Mouse (Mus musculus): ENCODE results near the gene Khdc3. TPM values are rescaled to one million over a fixed set of nuclear protein-coding genes. Genes with fewer than 3 reads are reported as not detected.
"Not testable (repeated sequence)": the region's sequence is repeated elsewhere in the genome, so short reads cannot be mapped to it uniquely, and the experiment has no call there.

Khdc3 gene
- polyA plus RNA-seq, 2 experiments = 0.08 TPM; not detected in 1

DNA sequence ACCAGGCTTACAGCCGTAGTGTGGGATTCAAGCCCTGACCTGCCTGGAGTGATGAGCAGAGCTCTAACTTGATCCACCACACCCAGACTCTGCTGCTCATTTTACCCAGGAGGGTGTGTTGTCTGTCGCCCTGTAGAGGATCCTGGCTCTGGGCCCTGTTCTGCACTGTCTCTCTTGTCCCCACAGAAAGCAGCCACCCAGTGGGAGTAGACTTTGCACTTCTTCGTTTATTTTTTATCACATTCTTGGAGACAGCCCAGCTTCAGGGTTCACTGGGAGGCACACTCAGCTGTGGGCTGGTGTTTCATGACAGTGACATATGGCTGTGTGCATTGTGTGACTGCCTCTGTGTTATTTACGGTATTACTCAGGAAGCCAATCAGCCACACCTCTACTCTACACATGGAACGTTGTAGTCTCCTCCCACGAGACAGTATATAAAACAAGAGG lies 33.4 kb upstream of the Khdc3 start:
- no peak overlapping the region for H3K9ac ChIP-seq (replicated peaks)
- TF ChIP-seq EP300 (IDR thresholded peaks at IDR 0.05; ENCODE audit: low read depth) = no peak
- no peak for TF ChIP-seq CTCF (IDR thresholded peaks at IDR 0.05; ENCODE audit: low read depth)
- WGBS (ENCODE audit: insufficient replicate concordance) = 15% methylated on average over 6 of the region's 6 CpGs
- no peak overlapping the region for H3K4me2 ChIP-seq (ENCODE audit: low read depth)
- ATAC-seq (ENCODE audit: insufficient read depth) (peak; percentile 50), DNase-seq (ENCODE audit: low read depth in 3 of 3, low spot score in 3 of 3) (no peak)
- no peak overlapping the region for H3K27ac ChIP-seq
- H3K4me1 ChIP-seq (replicated peaks; ENCODE audit: control insufficient read depth in 2 of 2, insufficient read depth in 2 of 2, low read length in 1 of 2) = peaks cover 0 to 18% of the 10 kb centered on the region in 2 experiments; a peak in 2 of 4 replicates
- H3K4me3 ChIP-seq (ENCODE audit: insufficient read depth in 1 of 2, low read depth in 2 of 2, low read length in 2 of 2) = no peak overlapping the region
- H3K9me3 ChIP-seq (ENCODE audit: control insufficient read depth, low read length) = no peaks in the 10 kb centered on the region
- no peaks in the 10 kb centered on the region for H3K36me3 ChIP-seq (replicated peaks; ENCODE audit: control insufficient read depth, insufficient read depth, low read depth)
- H3K27me3 ChIP-seq (ENCODE audit: control insufficient read depth, insufficient read depth, low read length) = no peaks in the 10 kb centered on the region

DNA sequence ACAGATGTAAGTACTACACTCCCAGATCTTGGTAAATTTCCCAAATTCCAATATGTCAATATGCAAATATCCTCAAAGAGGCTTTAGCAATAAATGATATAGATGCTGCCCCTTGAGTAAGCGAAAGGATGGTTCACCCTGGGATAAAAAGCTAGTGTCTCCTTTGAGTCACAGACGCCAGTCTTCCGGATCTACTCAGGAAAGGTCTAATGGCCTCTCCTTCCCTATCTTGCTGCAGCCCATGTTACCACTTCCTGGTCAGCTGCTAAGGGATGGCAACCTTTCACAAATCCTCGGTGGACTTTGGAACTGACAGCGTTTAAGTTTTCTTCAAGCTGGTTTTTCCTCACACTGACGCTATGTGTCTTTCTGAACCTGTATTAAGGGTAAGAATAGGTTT lies 32.9 kb upstream of the Khdc3 start:
- no peak overlapping the region for H3K27ac ChIP-seq
- H3K9ac ChIP-seq (replicated peaks) = no peak overlapping the region
- H3K36me3 ChIP-seq (replicated peaks; ENCODE audit: control insufficient read depth, insufficient read depth, low read depth) = no peaks in the 10 kb centered on the region
- no peak for TF ChIP-seq EP300 (IDR thresholded peaks at IDR 0.05; ENCODE audit: low read depth)
- TF ChIP-seq CTCF (IDR thresholded peaks at IDR 0.05; ENCODE audit: low read depth) = no peak
- H3K27me3 ChIP-seq (ENCODE audit: control insufficient read depth, insufficient read depth, low read length) = no peaks in the 10 kb centered on the region
- 22% methylated on average over 6 of the region's 6 CpGs for WGBS (ENCODE audit: insufficient replicate concordance)
- DNase-seq (ENCODE audit: low read depth in 3 of 3, low spot score in 3 of 3) = no peak
- 0 out of 2 replicates have a peak, but pooled peaks have one; percentile 31 for ATAC-seq (ENCODE audit: insufficient read depth)
- H3K4me3 ChIP-seq (ENCODE audit: insufficient read depth in 1 of 2, low read depth in 2 of 2, low read length in 2 of 2) = no peak overlapping the region
- peaks cover 0 to 18% of the 10 kb centered on the region in 2 experiments; a peak in 2 of 4 replicates for H3K4me1 ChIP-seq (replicated peaks; ENCODE audit: control insufficient read depth in 2 of 2, insufficient read depth in 2 of 2, low read length in 1 of 2)
- H3K4me2 ChIP-seq (ENCODE audit: low read depth) = no peak overlapping the region
- H3K9me3 ChIP-seq (ENCODE audit: control insufficient read depth, low read length) = no peaks in the 10 kb centered on the region

DNA sequence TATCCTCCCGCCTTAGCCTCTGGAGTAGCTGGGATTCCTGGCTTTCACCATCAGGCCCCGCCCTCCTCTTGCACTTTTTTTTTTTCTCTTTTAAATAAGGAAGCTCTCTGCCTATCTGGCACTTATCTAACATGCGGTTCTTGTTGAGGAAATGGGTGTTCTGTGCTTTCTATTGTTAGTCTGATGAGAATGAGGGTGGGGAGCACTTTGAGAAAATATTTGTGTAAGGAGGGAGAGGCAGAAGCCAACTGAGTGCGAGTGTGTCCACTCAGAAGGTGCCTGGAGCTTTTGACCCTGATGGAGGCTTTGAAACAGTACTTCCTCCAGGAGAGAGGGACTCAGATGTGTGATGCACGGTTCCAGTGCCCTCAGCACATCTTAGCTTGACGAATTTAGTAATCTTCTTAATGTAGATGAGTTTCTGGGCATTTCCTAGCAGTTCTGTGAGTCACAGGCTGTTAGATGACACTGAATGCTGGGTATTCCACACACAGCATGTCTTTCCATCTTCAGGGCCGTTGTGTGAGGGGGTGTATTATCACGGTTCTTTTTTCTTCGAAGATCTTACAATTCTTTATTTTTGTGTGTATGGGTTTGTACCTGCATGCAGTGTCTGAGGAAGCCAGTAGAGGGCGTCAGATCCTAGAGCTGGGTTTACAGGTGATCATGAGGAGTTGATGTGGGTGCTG lies 30.5 kb upstream of the Khdc3 start:
- Histone ChIP-seq H3K4me1 (replicated peaks; ENCODE audit: control insufficient read depth in 2 of 2, insufficient read depth in 2 of 2, low read length in 1 of 2) (peaks cover 0 to 18% of the 10 kb centered on the region in 2 experiments; a peak in 2 of 4 replicates), H3K9ac (replicated peaks) (no peak overlapping the region), H3K27ac (no peak overlapping the region), H3K4me3 (ENCODE audit: insufficient read depth in 1 of 2, low read depth in 2 of 2, low read length in 2 of 2) (no peak overlapping the region), H3K36me3 (replicated peaks; ENCODE audit: control insufficient read depth, insufficient read depth, low read depth) (no peaks in the 10 kb centered on the region), H3K4me2 (ENCODE audit: low read depth) (no peak overlapping the region; the same call in 1 of the 2 replicates), H3K27me3 (ENCODE audit: control insufficient read depth, insufficient read depth, low read length) (no peaks in the 10 kb centered on the region), H3K9me3 (ENCODE audit: control insufficient read depth, low read length) (no peaks in the 10 kb centered on the region)
- DNase-seq (ENCODE audit: low read depth in 3 of 3, low spot score in 3 of 3) = no peak
- no peak for ATAC-seq (ENCODE audit: insufficient read depth)
- TF ChIP-seq EP300 (IDR thresholded peaks at IDR 0.05; ENCODE audit: low read depth) (no peak), CTCF (IDR thresholded peaks at IDR 0.05; ENCODE audit: low read depth) (peak; percentile 31)
- 26% methylated on average over 10 of the region's 10 CpGs for WGBS (ENCODE audit: insufficient replicate concordance)

DNA sequence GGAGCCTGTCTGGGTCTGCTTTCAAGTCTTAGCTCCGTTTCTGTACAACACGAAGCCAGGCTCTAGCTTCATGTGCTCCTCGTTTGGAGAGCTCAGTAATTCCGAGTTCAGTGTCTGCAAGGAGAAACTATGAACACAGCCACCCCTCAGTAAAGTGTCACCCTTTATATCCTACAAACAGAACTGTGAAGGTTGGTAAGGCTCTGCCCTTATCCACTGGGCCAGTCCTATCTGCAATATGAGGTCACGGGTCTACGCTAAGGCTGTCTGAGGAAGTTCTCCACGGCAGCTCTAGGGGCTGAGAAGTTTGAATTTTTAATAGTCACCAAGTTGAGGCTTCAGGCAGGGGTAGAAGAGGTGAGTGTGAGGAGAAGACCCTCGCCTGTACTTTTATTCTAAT lies 29.2 kb upstream of the Khdc3 start:
- ATAC-seq (ENCODE audit: insufficient read depth) (no peak), DNase-seq (ENCODE audit: low read depth in 3 of 3, low spot score in 3 of 3) (no peak)
- H3K27ac ChIP-seq = no peak overlapping the region
- no peak for TF ChIP-seq EP300 (IDR thresholded peaks at IDR 0.05; ENCODE audit: low read depth)
- no peak for TF ChIP-seq CTCF (IDR thresholded peaks at IDR 0.05; ENCODE audit: low read depth)
- H3K36me3 ChIP-seq (replicated peaks; ENCODE audit: control insufficient read depth, insufficient read depth, low read depth) = no peaks in the 10 kb centered on the region
- H3K4me1 ChIP-seq (replicated peaks; ENCODE audit: control insufficient read depth in 2 of 2, insufficient read depth in 2 of 2, low read length in 1 of 2) = peaks cover 0 to 13% of the 10 kb centered on the region in 2 experiments; a peak in 2 of 4 replicates
- no peaks in the 10 kb centered on the region for H3K27me3 ChIP-seq (ENCODE audit: control insufficient read depth, insufficient read depth, low read length)
- no peaks in the 10 kb centered on the region for H3K9me3 ChIP-seq (ENCODE audit: control insufficient read depth, low read length)
- 33% methylated on average over 8 of the region's 8 CpGs for WGBS (ENCODE audit: insufficient replicate concordance)
- H3K4me2 ChIP-seq (ENCODE audit: low read depth) = no peak overlapping the region
- H3K9ac ChIP-seq (replicated peaks) = no peak overlapping the region
- H3K4me3 ChIP-seq (ENCODE audit: insufficient read depth in 1 of 2, low read depth in 2 of 2, low read length in 2 of 2) = no peak overlapping the region

DNA sequence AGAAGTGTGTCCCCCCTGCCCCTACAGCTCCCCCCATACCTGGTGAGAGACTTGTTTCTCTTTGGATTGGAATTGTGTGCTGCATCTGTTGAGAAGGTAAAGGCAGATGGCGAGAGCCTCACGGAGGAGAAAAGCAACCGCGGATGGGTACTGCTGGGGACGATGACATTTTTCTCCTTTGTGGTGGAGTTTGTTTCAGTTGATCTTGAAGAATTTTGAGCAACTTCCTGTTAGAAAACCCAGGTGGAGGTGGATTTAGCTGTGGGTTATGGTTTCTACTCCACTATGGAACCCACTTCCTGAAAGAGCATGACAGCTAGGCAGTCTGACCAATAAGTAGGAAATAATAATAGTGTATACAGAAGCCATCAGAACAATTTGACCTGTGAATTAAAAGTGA lies 28.5 kb upstream of the Khdc3 start:
- H3K27ac ChIP-seq = no peak overlapping the region
- TF ChIP-seq CTCF (IDR thresholded peaks at IDR 0.05; ENCODE audit: low read depth) (no peak), EP300 (IDR thresholded peaks at IDR 0.05; ENCODE audit: low read depth) (no peak)
- no peaks in the 10 kb centered on the region for H3K27me3 ChIP-seq (ENCODE audit: control insufficient read depth, insufficient read depth, low read length)
- no peak for DNase-seq (ENCODE audit: low read depth in 3 of 3, low spot score in 3 of 3)
- no peak overlapping the region for H3K9ac ChIP-seq (replicated peaks)
- H3K9me3 ChIP-seq (ENCODE audit: control insufficient read depth, low read length) = no peaks in the 10 kb centered on the region
- WGBS (ENCODE audit: insufficient replicate concordance) = 26% methylated on average over 5 of the region's 5 CpGs
- no peaks in the 10 kb centered on the region for H3K36me3 ChIP-seq (replicated peaks; ENCODE audit: control insufficient read depth, insufficient read depth, low read depth)
- H3K4me3 ChIP-seq (ENCODE audit: insufficient read depth in 1 of 2, low read depth in 2 of 2, low read length in 2 of 2) = no peak overlapping the region
- no peak for ATAC-seq (ENCODE audit: insufficient read depth)
- no peak overlapping the region for H3K4me2 ChIP-seq (ENCODE audit: low read depth)
- H3K4me1 ChIP-seq (replicated peaks; ENCODE audit: control insufficient read depth in 2 of 2, insufficient read depth in 2 of 2, low read length in 1 of 2) = peaks cover 0 to 6% of the 10 kb centered on the region in 2 experiments; a peak in 2 of 4 replicates

DNA sequence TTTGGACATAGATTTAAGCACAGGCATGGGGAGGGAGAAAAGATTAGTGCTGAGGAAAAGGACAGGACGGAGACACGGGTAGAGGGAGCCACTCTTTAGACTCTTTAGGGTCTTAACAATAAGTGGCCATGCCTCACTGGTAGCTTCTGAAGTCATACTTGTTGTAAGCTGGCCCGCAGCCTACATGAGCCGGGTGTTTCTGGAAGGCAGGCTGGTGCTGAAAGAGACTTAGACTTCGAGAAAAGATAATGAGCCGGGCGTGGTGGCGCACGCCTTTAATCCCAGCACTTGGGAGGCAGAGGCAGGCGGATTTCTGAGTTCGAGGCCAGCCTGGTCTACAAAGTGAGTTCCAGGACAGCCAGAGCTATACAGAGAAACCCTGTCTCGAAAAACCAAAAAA lies 22.3 kb upstream of the Khdc3 start:
- WGBS (ENCODE audit: insufficient replicate concordance) = 71% methylated on average over 11 of the region's 12 CpGs
- not testable (repeated sequence) for H3K36me3 ChIP-seq (replicated peaks; ENCODE audit: control insufficient read depth, insufficient read depth, low read depth); H3K9ac ChIP-seq (replicated peaks); H3K9me3 ChIP-seq (ENCODE audit: control insufficient read depth, low read length); H3K4me3 ChIP-seq (ENCODE audit: insufficient read depth in 1 of 2, low read depth in 2 of 2, low read length in 2 of 2); DNase-seq (ENCODE audit: low read depth in 3 of 3, low spot score in 3 of 3); ATAC-seq (ENCODE audit: insufficient read depth); H3K4me2 ChIP-seq (ENCODE audit: low read depth); H3K4me1 ChIP-seq (replicated peaks; ENCODE audit: control insufficient read depth in 2 of 2, insufficient read depth in 2 of 2, low read length in 1 of 2); H3K27me3 ChIP-seq (ENCODE audit: control insufficient read depth, insufficient read depth, low read length); H3K27ac ChIP-seq
